Mouse (Mus musculus) embryonic facial prominence, embryonic 12.5 days (tissue): Measurements from ENCODE around the gene Vat1. TPM values are rescaled to one million over a fixed set of nuclear protein-coding genes. Genes with fewer than 3 reads are reported as not detected.
"Not testable (repeated sequence)": the region's sequence is repeated elsewhere in the genome, so short reads cannot be mapped to it uniquely, and the experiment has no call there.

Source experiments
- ATAC-seq: fragments of 200-750 bp; cut with Nextera tagmentation; 2 replicates; pipeline ENCODE4 v1.8.0; 2017; ENCODE audit not compliant: insufficient number of reproducible peaks, insufficient read depth, low FRiP score, low TSS enrichment
- H3K27ac ChIP-seq: fragments of 300-500 bp; sonication (generic); 2 replicates; pipeline ENCODE4 v1.5.1; 2016; ENCODE audit warnings: mild to moderate bottlenecking
- H3K27me3 ChIP-seq: fragments of 300-500 bp; sonication (generic); 2 replicates; pipeline ENCODE4 v1.6.1; 2016; ENCODE audit warnings: mild to moderate bottlenecking, moderate library complexity
- H3K36me3 ChIP-seq: fragments of 300-500 bp; sonication (generic); 2 replicates; pipeline ENCODE4 v1.6.1; 2016; ENCODE audit warnings: mild to moderate bottlenecking
- H3K4me1 ChIP-seq: fragments of 300-500 bp; sonication (generic); 2 replicates; pipeline ENCODE4 v1.6.1; 2016
- H3K4me2 ChIP-seq: fragments of 300-500 bp; sonication (generic); replicated peaks from 2 replicates; pipeline ENCODE4 v1.6.1; 2016; ENCODE audit warnings: mild to moderate bottlenecking, moderate library complexity
- H3K4me3 ChIP-seq: fragments of 300-500 bp; sonication (generic); 2 replicates; pipeline ENCODE4 v1.5.1; 2016; ENCODE audit warnings: mild to moderate bottlenecking
- H3K9ac ChIP-seq: fragments of 300-500 bp; sonication (generic); 2 replicates; pipeline ENCODE4 v1.6.1; 2016; ENCODE audit warnings: mild to moderate bottlenecking, moderate library complexity
- H3K9me3 ChIP-seq: fragments of 300-500 bp; sonication (generic); 2 replicates; pipeline ENCODE4 v1.6.1; 2016; ENCODE audit warnings: mild to moderate bottlenecking, moderate library complexity
- WGBS: fragments of 180-500 bp; shearing (Covaris S2); methylation state at CpG from one replicate; pipeline ENCODE4 v1.1.7; 2016; 5-methylcytosine and 5-hydroxymethylcytosine counted together
- polyA plus RNA-seq: library from polyadenylated mRNA; unstranded; fragments of >200 nt; fragmentation: Nextera tagmentation; extraction: Ambion mirVana; gene quantifications from 2 replicates; pipeline ENCODE4 v1.2.1, GENCODE M21; 2016

The Vat1 gene
- polyA plus RNA-seq, 1 experiment from 2014 or later: 35.4 TPM

- no peak overlapping the region for H3K27ac ChIP-seq
- H3K9me3 ChIP-seq: no peaks in the 10 kb centered on the region
- H3K4me1 ChIP-seq: 0 out of 2 replicates have a peak, but pooled peaks cover 14% of the 10 kb centered on the region
- no peak overlapping the region for H3K9ac ChIP-seq
- no peak overlapping the region for H3K4me3 ChIP-seq
- WGBS: 71% methylated on average over 10 of the region's 10 CpGs
- H3K36me3 ChIP-seq: no peaks in the 10 kb centered on the region
- no peak for ATAC-seq
- H3K27me3 ChIP-seq: no peaks in the 10 kb centered on the region
- no peak overlapping the region for H3K4me2 ChIP-seq
Observed at GRCm38 (mm10) chr11:101452093-101452774, 13.8 kb downstream of the Vat1 start.

DNA sequence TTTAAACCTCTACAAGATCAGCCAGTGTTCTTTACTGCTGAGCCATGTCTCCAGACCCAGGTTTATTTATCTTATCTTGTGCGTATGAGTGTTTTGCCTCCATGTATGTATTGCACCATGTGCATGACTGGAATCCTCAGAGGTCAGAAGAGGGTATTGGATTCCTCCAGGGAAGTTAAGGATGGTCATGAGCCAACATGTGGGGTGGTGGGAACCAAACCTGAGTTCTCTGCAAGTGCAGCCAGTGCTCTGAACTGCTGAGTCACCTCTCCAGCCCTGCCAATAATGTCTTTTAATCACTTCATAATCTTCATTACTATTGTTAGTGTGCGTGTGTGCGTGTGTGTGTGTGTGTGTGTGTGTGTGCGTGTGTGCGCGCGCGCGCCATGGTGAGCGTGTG lies 14.5 kb downstream of the Vat1 start:
- Histone ChIP-seq H3K27ac (no peak overlapping the region), H3K9ac (no peak overlapping the region), H3K4me3 (no peak overlapping the region), H3K27me3 (no peaks in the 10 kb centered on the region), H3K9me3 (no peaks in the 10 kb centered on the region), H3K4me2 (no peak overlapping the region), H3K4me1 (0 out of 2 replicates have a peak, but pooled peaks cover 14% of the 10 kb centered on the region), H3K36me3 (no peaks in the 10 kb centered on the region)
- ATAC-seq: no peak
- 90% methylated on average over 10 of the region's 10 CpGs for WGBS

GRCm38 (mm10) chr11:101450394-101450793 lies 15.6 kb downstream of the Vat1 start:
- no peak overlapping the region for H3K9ac ChIP-seq
- no peaks in the 10 kb centered on the region for H3K27me3 ChIP-seq
- WGBS: 85% methylated on average over 3 of the region's 3 CpGs
- H3K4me2 ChIP-seq: no peak overlapping the region
- ATAC-seq: no peak
- no peak overlapping the region for H3K4me3 ChIP-seq
- peaks cover 7% of the 10 kb centered on the region for H3K36me3 ChIP-seq
- H3K4me1 ChIP-seq: 0 out of 2 replicates have a peak, but pooled peaks cover 14% of the 10 kb centered on the region
- H3K9me3 ChIP-seq: no peaks in the 10 kb centered on the region
- no peak overlapping the region for H3K27ac ChIP-seq

- ATAC-seq: not testable (repeated sequence)
Observed at GRCm38 (mm10) chr11:101449596-101449995, 16.4 kb downstream of the Vat1 start.

GRCm38 (mm10) chr11:101448899-101449298 lies 17.1 kb downstream of the Vat1 start:
- peaks cover 22% of the 10 kb centered on the region for H3K36me3 ChIP-seq
- WGBS: 83% methylated on average over 4 of the region's 4 CpGs
- H3K9ac ChIP-seq: no peak overlapping the region
- no peaks in the 10 kb centered on the region for H3K9me3 ChIP-seq
- H3K27me3 ChIP-seq: no peaks in the 10 kb centered on the region
- no peak for ATAC-seq
- peak overlapping the region; percentile 31 for H3K4me2 ChIP-seq
- no peak overlapping the region for H3K27ac ChIP-seq
- H3K4me1 ChIP-seq: peaks cover 7% of the 10 kb centered on the region
- H3K4me3 ChIP-seq: no peak overlapping the region

More at GRCm38 (mm10) chr11:101449596-101449995, 16.4 kb downstream of the Vat1 start:
- H3K4me3 ChIP-seq, H3K4me2 ChIP-seq, H3K9me3 ChIP-seq, H3K27me3 ChIP-seq, H3K27ac ChIP-seq, H3K4me1 ChIP-seq, H3K9ac ChIP-seq: not testable (repeated sequence)
- WGBS: 86% methylated on average over 4 of the region's 4 CpGs
- H3K36me3 ChIP-seq: peaks cover 15% of the 10 kb centered on the region

- ATAC-seq: no peak
- no peaks in the 10 kb centered on the region for H3K9me3 ChIP-seq
- WGBS: 33% methylated on average over 10 of the region's 10 CpGs
- no peaks in the 10 kb centered on the region for H3K27me3 ChIP-seq
- H3K36me3 ChIP-seq: peaks cover 28% of the 10 kb centered on the region
- H3K4me1 ChIP-seq: peaks cover 13% of the 10 kb centered on the region
- peak within 1 kb of the TSS; percentile 42; the same call in 1 of the 2 replicates for H3K27ac ChIP-seq
- peak within 1 kb of the TSS; percentile 40 for H3K9ac ChIP-seq
- peak within 1 kb of the TSS; percentile 25; the same call in 1 of the 2 replicates for H3K4me3 ChIP-seq
- peak within 1 kb of the TSS; percentile 31 for H3K4me2 ChIP-seq
Observed at GRCm38 (mm10) chr11:101448274-101448746, 17.7 kb downstream of the Vat1 start, which contains the start of gene Ifi35. Gene Ifi35 (plus strand): TSS chr11:101448407.

GRCm38 (mm10) chr11:101447786-101448185 lies 18.2 kb downstream of the Vat1 start:
- no peak for ATAC-seq
- Histone ChIP-seq H3K27ac (no peak overlapping the region; the same call in 1 of the 2 replicates), H3K27me3 (no peaks in the 10 kb centered on the region), H3K36me3 (peaks cover 28% of the 10 kb centered on the region), H3K4me1 (peaks cover 17% of the 10 kb centered on the region), H3K9ac (no peak overlapping the region), H3K4me2 (no peak overlapping the region), H3K9me3 (no peaks in the 10 kb centered on the region), H3K4me3 (no peak overlapping the region; the same call in 1 of the 2 replicates)
- 82% methylated on average over 5 of the region's 5 CpGs for WGBS

- H3K27ac ChIP-seq, H3K9ac ChIP-seq, ATAC-seq, H3K4me3 ChIP-seq, H3K4me2 ChIP-seq, H3K27me3 ChIP-seq, H3K9me3 ChIP-seq: not testable (repeated sequence)
- WGBS: 89% methylated on average over 8 of the region's 8 CpGs
- H3K4me1 ChIP-seq: peaks cover 17% of the 10 kb centered on the region
- H3K36me3 ChIP-seq: peaks cover 28% of the 10 kb centered on the region
Observed at GRCm38 (mm10) chr11:101446860-101447259, 19.2 kb downstream of the Vat1 start.

DNA sequence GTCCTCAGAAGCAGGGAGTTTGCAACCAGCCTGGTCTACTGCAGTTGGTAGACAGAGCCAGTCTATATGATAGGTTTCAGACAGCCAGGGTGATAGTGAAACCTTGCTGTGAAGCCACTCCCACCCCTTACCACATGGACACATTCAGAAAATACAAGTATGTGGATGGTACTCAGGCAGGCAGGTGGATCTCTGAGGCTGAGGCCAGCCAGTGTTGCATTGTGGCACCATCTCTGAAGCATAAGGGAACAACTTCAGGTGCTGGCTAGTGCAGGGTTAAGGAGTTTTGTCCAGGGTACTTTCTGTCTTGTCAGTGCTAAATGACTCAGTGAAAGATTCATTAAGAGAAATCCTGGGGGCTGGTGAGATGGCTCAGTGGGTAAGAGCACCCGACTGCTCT lies 19.7 kb downstream of the Vat1 start:
- Histone ChIP-seq H3K4me1 (peaks cover 17% of the 10 kb centered on the region), H3K9ac (no peak overlapping the region), H3K27ac (no peak overlapping the region), H3K4me3 (no peak overlapping the region), H3K27me3 (no peaks in the 10 kb centered on the region), H3K4me2 (no peak overlapping the region), H3K36me3 (peaks cover 28% of the 10 kb centered on the region), H3K9me3 (no peaks in the 10 kb centered on the region)
- no peak for ATAC-seq
- WGBS: 85% methylated on average over 1 of the region's 1 CpGs

DNA sequence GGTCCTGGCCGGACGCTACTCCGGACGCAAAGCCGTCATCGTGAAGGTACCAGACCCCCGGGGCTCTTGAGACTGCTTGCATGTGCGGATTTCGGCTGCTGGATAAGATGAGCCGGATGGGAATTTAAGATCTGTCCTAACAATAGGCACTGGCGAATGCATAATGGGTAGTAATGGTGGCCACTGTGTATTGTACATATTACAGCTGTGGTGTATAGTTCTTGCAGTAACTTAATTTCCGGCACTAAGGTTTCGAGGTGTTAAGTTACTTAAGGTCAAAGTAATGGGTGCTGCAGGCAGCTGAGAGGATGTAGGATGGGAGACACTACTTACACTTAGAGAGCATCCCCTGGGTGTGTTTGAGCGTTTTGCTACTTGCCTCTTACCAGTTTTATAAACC lies 23.3 kb downstream of the Vat1 start:
- Histone ChIP-seq H3K9me3 (no peaks in the 10 kb centered on the region), H3K9ac (peak overlapping the region; percentile 92), H3K36me3 (peaks cover 28% of the 10 kb centered on the region), H3K4me3 (peak overlapping the region; percentile 84), H3K27me3 (no peaks in the 10 kb centered on the region), H3K4me2 (peak overlapping the region; percentile 92), H3K27ac (peak overlapping the region; percentile 94), H3K4me1 (peaks cover 12% of the 10 kb centered on the region)
- no peak for ATAC-seq
- WGBS: under 1% methylated on average over 14 of the region's 14 CpGs

GRCm38 (mm10) chr11:101442127-101442693 lies 23.8 kb downstream of the Vat1 start, which contains the start of gene Rpl27:
Gene Rpl27 (plus strand): TSS chr11:101442298.
- peak; percentile 99 for ATAC-seq
- WGBS: under 1% methylated on average over 42 of the region's 42 CpGs

More at GRCm38 (mm10) chr11:101442127-101442693, 23.8 kb downstream of the Vat1 start, which contains the start of gene Rpl27:
- Histone ChIP-seq H3K27ac (peak within 1 kb of the TSS; percentile 94), H3K36me3 (peaks cover 28% of the 10 kb centered on the region), H3K4me2 (peak within 1 kb of the TSS; percentile 92), H3K4me1 (peaks cover 12% of the 10 kb centered on the region), H3K9me3 (no peaks in the 10 kb centered on the region), H3K27me3 (no peaks in the 10 kb centered on the region), H3K4me3 (peak within 1 kb of the TSS; percentile 84), H3K9ac (peak within 1 kb of the TSS; percentile 92)
